Mouse (Mus musculus): ENCODE measurements around the gene Tns4.

GRCm38 (mm10) chr11:99131463-99131840, 42.3 kb upstream of the Tns4 start:
- TF ChIP-seq CTCF (IDR thresholded peaks at IDR 0.05; ENCODE audit: low read depth, low read length): no peak
- no peak for TF ChIP-seq POLR2A (IDR thresholded peaks at IDR 0.05; ENCODE audit: insufficient read depth, low read length)
- no peak for TF ChIP-seq EP300 (IDR thresholded peaks at IDR 0.05; ENCODE audit: insufficient read depth, low read depth, low read length)
